14 mouse cellular contexts compared by ENCODE assay signal in the genomic region with DNA sequence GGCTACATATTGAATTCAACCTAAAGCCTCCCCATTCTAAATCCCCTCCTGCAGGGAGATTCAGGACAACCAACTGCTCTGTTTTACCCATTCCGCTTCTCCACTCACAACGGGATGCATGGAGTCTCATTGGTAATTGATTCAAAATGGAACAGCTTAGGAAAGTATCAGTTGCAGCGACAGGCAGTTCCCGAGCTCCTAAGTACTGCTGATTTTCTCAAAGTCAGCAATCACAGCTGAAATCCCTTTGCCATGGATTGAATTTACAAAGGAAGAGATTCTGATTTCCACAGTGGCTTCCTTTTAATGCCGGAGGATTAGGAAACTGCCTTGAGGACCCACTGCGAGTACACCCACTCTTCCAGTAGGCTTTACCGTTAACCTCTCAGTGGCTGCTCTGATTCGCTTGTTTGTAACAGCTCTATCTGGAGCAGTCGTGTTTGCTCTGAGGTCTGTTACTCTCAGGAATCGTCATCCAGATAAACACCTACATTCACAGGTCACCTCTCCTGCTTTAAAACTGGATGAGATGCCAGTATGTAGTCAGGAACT. TPM values are rescaled to one million over a fixed set of nuclear protein-coding genes. Genes with fewer than 3 reads are reported as not detected.
"Had no signal": no experiment of that assay in that cellular context is flagged by ENCODE, and none has a peak within 500 bp of the region (broad histone marks: within the 10 kb centered on the region; RNA-seq: fewer than 3 reads in every experiment).

No protein-coding gene starts in this region.

- H3K9ac ChIP-seq: limb, embryonic 15.5 days; liver, embryonic 12.5 days; lung, embryonic 14.5 days; midbrain, embryonic 12.5 days; neural tube, embryonic 12.5 days had no signal

- H3K4me1 ChIP-seq: liver, embryonic 12.5 days; midbrain, embryonic 12.5 days; neural tube, embryonic 12.5 days had no signal

- H3K27ac ChIP-seq: limb, embryonic 15.5 days; liver, embryonic 12.5 days; macrophage; midbrain, embryonic 12.5 days; neural tube, embryonic 12.5 days; stomach, postnatal 0 days had no signal

- H3K4me2 ChIP-seq: limb, embryonic 15.5 days; liver, embryonic 12.5 days; lung, embryonic 14.5 days; midbrain, embryonic 12.5 days; neural tube, embryonic 12.5 days had no signal

- DNase-seq: kidney, adult 18-20 months; kidney, postnatal 10 days; kidney, postnatal 4 days; lung, embryonic 14.5 days; lung, postnatal 10 days; thymus, postnatal 4 days had no signal

- H3K9me3 ChIP-seq: limb, embryonic 15.5 days; liver, embryonic 12.5 days; midbrain, embryonic 12.5 days; neural tube, embryonic 12.5 days had no signal

- H3K27me3 ChIP-seq: limb, embryonic 15.5 days had no signal

- ATAC-seq: liver, embryonic 12.5 days had no signal

- H3K4me3 ChIP-seq: limb, embryonic 15.5 days; liver, embryonic 12.5 days; megakaryocyte, embryonic 14.5 days; midbrain, embryonic 12.5 days; neural tube, embryonic 12.5 days had no signal

- H3K36me3 ChIP-seq: liver, embryonic 12.5 days; midbrain, embryonic 12.5 days; neural tube, embryonic 12.5 days had no signal

RNA-seq across cellular contexts. Expression of gene Tbx15, which starts 26.6 kb away (rescaled TPM):
- polyA plus RNA-seq: kidney, embryonic 14.5 days; liver, embryonic 12.5 days; macrophage; stomach, postnatal 0 days had no signal
